Mouse (Mus musculus): ENCODE results near the gene Dock2. TPM values are rescaled to one million over a fixed set of nuclear protein-coding genes. Genes with fewer than 3 reads are reported as not detected.

Gene Dock2
- polyA plus RNA-seq, 1 experiment from 2014 or later = 0.68 TPM

DNA sequence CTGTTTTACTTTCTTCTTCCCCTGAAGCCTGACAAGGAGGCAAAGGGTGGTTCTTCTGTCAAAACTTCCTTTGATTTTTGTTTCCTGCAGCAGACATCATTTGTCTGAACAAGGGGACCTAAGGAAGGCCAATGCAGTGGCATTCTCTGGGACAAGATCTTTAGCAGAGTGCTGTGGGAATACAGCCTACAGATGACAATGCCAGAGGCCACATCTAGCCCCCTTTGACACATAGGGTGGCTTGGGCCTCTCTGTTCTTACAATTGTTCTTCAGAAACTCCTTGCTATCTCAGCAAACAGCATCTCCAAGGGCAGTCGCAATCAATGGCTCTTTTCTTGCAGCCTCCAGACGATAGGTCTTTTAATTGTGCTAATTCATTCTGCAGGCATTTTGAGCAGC, 493.0 kb downstream of the Dock2 start:
- Histone ChIP-seq H3K27me3 (replicated peaks) (peaks cover under 1% of the 10 kb centered on the region; the same call in 1 of the 2 replicates), H3K27ac (no peak overlapping the region; the same call in 1 of the 2 replicates), H3K9ac (no peak overlapping the region), H3K4me2 (no peak overlapping the region), H3K4me3 (no peak overlapping the region), H3K36me3 (replicated peaks) (no peaks in the 10 kb centered on the region), H3K4me1 (peaks cover 12% of the 10 kb centered on the region), H3K9me3 (no peaks in the 10 kb centered on the region)
- WGBS = 12% methylated on average over 2 of the region's 2 CpGs
- ATAC-seq (replicated peaks) = no peak

DNA sequence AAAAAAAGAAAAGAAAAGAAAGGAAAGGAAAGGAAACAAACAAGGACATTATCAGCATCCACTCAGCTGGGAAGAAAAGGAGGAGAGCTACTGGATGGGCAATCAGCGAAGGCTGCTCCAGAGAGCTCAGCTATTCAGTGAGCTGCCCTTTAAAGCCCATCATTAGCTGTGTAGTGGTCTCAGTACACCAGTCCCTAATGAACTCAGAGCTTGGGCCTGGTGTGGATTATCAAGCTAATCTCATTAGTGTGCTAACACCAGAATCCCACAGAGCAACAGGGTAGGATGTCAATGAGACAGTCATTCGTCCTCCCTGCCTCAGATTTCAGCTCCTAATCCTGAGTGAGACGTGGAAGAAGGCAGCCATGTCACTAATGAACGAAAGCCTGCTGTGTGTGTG, 493.4 kb downstream of the Dock2 start:
- no peak overlapping the region for H3K9ac ChIP-seq
- H3K4me1 ChIP-seq = peaks cover 12% of the 10 kb centered on the region
- H3K9me3 ChIP-seq = no peaks in the 10 kb centered on the region
- peak; percentile 65; the same call in 1 of the 2 replicates for ATAC-seq (replicated peaks)
- no peak overlapping the region; the same call in 1 of the 2 replicates for H3K27ac ChIP-seq
- H3K4me3 ChIP-seq = no peak overlapping the region
- H3K4me2 ChIP-seq = no peak overlapping the region
- WGBS = 12% methylated on average over 4 of the region's 4 CpGs
- H3K36me3 ChIP-seq (replicated peaks) = no peaks in the 10 kb centered on the region
- H3K27me3 ChIP-seq (replicated peaks) = peaks cover 3% of the 10 kb centered on the region; the same call in 1 of the 2 replicates

DNA sequence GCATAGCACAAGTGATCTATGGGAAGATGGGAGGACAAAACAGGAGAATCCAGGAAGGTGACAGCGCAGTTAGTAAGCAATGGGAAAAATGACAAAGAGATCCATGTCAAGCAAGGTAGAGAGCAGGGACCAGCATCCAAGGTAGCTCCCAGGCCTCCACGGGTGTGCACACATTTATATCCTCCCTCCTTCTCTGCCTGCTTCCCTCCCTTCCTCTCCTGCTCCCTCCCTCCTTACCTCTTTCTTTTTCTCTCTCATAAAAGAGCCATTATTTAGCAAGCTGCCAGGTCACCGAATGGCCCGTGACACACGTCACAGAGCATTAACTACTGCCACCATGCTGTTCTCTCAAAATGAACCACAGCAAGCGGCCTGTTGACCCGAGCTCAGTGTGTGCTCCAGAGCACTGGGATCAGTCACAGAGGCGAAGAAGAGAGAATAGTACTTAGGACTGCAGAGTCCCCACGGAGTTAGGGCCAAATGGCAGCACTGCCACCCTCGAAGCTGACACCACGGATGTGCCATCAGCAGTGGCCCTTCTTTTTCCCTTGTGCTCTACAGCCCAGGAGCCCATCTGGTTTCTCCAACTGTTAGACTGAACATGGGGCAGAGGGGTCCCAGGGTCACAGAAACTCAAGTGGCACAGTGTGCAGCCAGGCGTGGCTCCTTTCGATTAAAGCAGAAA, 499.4 kb downstream of the Dock2 start:
- no peaks in the 10 kb centered on the region for H3K9me3 ChIP-seq
- peaks cover 7% of the 10 kb centered on the region; the same call in 1 of the 2 replicates for H3K4me1 ChIP-seq
- H3K9ac ChIP-seq = no peak overlapping the region
- 22% methylated on average over 13 of the region's 13 CpGs for WGBS
- no peak overlapping the region for H3K4me2 ChIP-seq
- no peaks in the 10 kb centered on the region for H3K36me3 ChIP-seq (replicated peaks)
- no peak overlapping the region for H3K27ac ChIP-seq
- no peak overlapping the region for H3K4me3 ChIP-seq
- H3K27me3 ChIP-seq (replicated peaks) = peaks cover 3% of the 10 kb centered on the region; the same call in 1 of the 2 replicates
- ATAC-seq (replicated peaks) = no peak

DNA sequence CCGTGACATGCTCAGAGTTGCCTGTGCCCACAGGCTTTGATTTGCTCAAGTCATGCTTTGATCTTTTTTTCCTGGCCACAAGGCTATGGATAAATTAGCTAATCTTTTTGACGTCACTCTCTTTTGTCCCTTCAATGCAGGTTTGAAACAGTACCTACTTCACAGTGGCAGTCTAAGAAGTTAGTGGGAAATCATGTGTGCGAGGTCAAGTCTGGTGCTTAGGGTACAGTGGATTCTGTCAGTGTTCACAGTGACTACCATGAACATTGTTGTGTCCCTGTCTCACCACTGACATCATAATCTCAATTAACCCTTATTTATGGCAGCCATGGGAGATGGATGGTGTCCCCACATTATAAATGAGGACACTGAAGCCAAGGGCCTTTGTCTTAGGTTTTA, 506.6 kb downstream of the Dock2 start:
- Histone ChIP-seq H3K9me3 (no peaks in the 10 kb centered on the region), H3K27me3 (replicated peaks) (peaks cover 7% of the 10 kb centered on the region; the same call in 1 of the 2 replicates), H3K9ac (no peak overlapping the region), H3K4me1 (peaks cover 9% of the 10 kb centered on the region), H3K4me3 (no peak overlapping the region), H3K4me2 (peak overlapping the region; percentile 32), H3K36me3 (replicated peaks) (no peaks in the 10 kb centered on the region), H3K27ac (no peak overlapping the region)
- peak; percentile 28; the same call in 1 of the 2 replicates for ATAC-seq (replicated peaks)
- WGBS = 31% methylated on average over 3 of the region's 3 CpGs

DNA sequence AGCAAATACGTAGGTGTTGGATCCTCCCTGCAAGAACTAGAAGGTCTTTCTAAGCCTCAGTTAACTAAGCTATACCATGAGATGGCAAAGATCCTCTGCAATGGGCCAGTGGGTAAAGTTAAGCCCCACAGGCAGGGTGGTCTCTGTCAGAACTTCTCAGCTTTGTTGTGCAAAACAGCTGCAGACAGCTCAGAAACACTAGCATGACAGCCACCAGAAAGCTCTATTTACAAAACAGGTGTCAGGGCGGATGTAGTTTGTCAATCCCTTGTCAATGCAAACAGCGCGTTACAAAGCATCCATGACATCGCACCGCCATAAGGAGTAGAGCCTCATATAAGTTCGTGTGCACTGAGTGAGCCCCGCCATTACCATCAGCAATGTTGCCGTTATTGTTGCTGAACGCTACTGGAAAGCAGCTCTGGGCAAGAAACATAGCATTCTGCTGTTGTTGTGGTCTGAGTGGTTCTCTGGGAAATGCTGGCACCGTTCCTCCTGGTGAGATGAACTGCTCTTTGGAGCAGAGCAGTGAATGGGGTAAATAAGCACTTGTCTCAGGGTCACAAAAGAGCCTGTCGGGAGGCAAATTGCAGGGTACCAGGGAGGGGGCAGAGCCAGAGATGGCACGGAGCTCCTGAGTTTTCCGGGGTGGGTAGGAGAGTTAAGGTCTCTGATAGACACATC, 507.2 kb downstream of the Dock2 start:
- Histone ChIP-seq H3K4me3 (no peak overlapping the region), H3K9me3 (no peaks in the 10 kb centered on the region), H3K4me1 (peaks cover 12% of the 10 kb centered on the region), H3K27me3 (replicated peaks) (peaks cover 7% of the 10 kb centered on the region; the same call in 1 of the 2 replicates), H3K4me2 (peak overlapping the region; percentile 32), H3K27ac (no peak overlapping the region), H3K9ac (no peak overlapping the region), H3K36me3 (replicated peaks) (no peaks in the 10 kb centered on the region)
- 27% methylated on average over 14 of the region's 14 CpGs for WGBS
- peak; percentile 75 for ATAC-seq (replicated peaks)

DNA sequence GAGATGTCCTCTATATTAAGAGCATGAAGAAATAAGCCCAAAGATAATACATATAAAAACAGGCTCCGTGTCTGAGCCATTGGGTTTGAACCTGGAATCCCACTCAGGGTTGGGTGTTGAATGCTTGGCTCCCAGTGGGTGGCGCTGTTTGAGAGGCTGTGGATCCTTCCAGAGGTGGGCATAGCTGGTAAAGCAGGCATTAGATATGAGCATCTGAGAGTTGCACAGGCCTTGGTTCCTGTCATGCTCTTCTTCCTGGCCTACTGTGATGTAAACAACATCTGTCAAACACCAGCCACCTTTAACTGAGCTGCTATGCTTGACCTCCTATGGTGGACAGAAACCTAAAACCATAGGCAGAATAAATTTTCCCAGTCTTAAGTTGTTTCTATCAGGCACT, 507.8 kb downstream of the Dock2 start:
- 35% methylated on average over 2 of the region's 2 CpGs for WGBS
- H3K4me3 ChIP-seq = no peak overlapping the region
- peaks cover 15% of the 10 kb centered on the region for H3K4me1 ChIP-seq
- no peaks in the 10 kb centered on the region for H3K36me3 ChIP-seq (replicated peaks)
- H3K9ac ChIP-seq = no peak overlapping the region
- H3K4me2 ChIP-seq = no peak overlapping the region
- no peaks in the 10 kb centered on the region for H3K9me3 ChIP-seq
- peaks cover 7% of the 10 kb centered on the region; the same call in 1 of the 2 replicates for H3K27me3 ChIP-seq (replicated peaks)
- H3K27ac ChIP-seq = no peak overlapping the region
- ATAC-seq (replicated peaks) = no peak; the same call in 1 of the 2 replicates

DNA sequence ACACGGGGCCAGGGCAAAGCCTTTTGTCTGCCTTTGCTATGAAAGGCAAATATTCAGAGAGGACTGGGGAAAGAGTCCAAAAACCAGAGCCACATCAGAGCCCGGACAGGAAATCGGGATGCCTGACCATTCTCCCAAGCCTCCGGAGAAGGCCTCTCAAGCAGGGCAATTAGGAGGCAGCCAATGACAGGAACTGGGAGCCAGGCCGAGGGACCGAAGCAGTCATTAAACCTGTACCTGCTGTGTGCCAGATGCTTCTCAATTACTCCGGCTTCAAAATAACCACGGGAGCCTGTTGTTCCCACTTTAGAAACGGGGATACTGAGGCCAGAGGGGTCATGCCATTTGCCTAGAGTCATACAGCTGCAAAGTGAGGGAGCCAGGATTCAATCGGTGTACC, 511.7 kb downstream of the Dock2 start:
- Histone ChIP-seq H3K4me2 (no peak overlapping the region), H3K9me3 (no peaks in the 10 kb centered on the region), H3K27me3 (replicated peaks) (no peaks in the 10 kb centered on the region), H3K9ac (no peak overlapping the region), H3K4me1 (peaks cover 14% of the 10 kb centered on the region), H3K4me3 (no peak overlapping the region), H3K27ac (no peak overlapping the region), H3K36me3 (replicated peaks) (no peaks in the 10 kb centered on the region)
- ATAC-seq (replicated peaks) = no peak
- WGBS = 53% methylated on average over 10 of the region's 10 CpGs

DNA sequence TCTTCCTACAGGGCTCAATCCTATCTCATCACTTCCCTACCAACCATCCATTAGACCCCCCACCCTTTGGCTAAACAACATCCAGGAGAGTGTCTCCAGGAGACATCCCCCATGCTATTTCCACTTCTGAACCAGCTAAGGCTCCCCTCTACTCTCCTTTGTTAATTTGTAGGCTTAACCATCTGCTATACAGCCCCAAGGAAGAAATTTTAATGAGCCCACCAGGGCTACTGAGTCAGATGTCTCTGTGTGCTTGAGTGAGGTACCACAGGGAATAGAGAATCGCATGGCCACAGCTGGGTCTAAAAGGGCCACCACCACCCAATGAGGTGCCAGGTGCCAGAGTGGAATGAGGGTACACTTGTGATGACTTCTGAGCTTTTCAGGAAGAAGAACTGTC, 519.6 kb downstream of the Dock2 start:
- 40% methylated on average over 1 of the region's 1 CpGs for WGBS
- Histone ChIP-seq H3K36me3 (replicated peaks) (no peaks in the 10 kb centered on the region), H3K4me3 (no peak overlapping the region), H3K9me3 (no peaks in the 10 kb centered on the region), H3K27ac (no peak overlapping the region), H3K4me2 (no peak overlapping the region), H3K9ac (no peak overlapping the region), H3K4me1 (no peaks in the 10 kb centered on the region), H3K27me3 (replicated peaks) (no peaks in the 10 kb centered on the region)
- ATAC-seq (replicated peaks) = no peak

DNA sequence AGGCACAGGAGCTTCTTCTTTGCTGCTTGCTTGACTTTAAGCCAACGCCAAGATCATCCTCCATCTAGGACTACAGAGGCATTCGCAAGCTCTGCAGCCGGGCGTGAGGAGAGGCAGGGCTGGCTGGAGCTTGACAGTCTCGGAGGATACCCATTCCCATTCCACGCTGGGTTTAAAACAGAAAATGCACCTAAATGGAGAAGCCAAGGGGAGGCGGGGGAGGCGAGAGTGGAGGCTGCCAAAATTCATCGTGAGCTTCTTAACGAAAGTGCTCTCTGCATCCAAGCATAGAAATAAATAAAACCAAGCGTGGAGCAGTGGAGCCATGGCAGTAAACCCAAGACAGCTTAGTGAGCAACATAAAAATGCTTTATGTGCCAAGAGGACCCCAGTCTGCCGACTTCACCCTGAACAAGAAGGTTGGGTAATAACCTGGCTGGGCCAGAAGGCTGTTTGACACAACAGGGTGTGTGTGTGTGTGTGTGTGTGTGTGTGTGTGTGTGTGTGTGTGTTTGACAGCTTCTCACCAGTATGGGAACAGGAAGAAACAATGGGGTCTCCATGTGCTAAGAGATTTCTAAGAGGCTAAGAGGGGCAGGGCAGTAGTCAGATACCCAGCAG, 524.7 kb downstream of the Dock2 start:
- H3K4me3 ChIP-seq = no peak overlapping the region
- no peaks in the 10 kb centered on the region for H3K27me3 ChIP-seq (replicated peaks)
- H3K27ac ChIP-seq = no peak overlapping the region
- H3K36me3 ChIP-seq (replicated peaks) = no peaks in the 10 kb centered on the region
- no peak for ATAC-seq (replicated peaks)
- H3K4me2 ChIP-seq = no peak overlapping the region
- 86% methylated on average over 12 of the region's 12 CpGs for WGBS
- H3K4me1 ChIP-seq = no peaks in the 10 kb centered on the region
- H3K9me3 ChIP-seq = no peaks in the 10 kb centered on the region
- H3K9ac ChIP-seq = no peak overlapping the region

DNA sequence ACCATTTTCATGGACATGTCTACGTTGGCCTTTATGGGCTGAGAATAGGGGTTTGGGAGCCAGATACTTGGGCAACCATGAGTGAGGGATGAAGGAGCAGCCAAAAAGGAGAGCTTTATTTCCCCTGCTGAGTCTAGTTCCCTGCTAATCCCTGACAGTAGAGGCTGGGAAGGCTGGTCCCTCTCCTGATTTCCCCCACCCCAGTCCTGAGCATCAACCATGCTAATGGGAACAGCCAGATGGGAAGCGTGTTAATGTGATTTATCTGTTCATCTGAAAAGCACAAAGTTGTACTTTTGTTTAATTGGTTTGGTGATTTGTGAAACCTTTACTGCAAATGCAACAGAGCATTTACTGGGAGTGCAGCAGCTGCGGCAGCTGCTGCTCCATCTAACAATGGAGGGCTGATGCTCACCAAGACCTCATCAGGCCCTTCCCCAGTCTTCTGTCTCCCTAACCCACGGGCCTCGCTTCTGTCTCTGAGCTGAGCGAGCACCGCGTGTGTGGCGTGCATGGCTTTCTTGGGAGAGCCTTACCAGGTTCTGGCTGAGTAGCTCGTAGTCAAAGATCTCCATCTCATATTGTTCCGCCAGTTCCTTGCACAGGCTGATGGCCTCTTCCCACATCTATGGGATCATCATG, 526.0 kb downstream of the Dock2 start:
- H3K9ac ChIP-seq = no peak overlapping the region
- 59% methylated on average over 11 of the region's 11 CpGs for WGBS
- ATAC-seq (replicated peaks) = no peak

DNA sequence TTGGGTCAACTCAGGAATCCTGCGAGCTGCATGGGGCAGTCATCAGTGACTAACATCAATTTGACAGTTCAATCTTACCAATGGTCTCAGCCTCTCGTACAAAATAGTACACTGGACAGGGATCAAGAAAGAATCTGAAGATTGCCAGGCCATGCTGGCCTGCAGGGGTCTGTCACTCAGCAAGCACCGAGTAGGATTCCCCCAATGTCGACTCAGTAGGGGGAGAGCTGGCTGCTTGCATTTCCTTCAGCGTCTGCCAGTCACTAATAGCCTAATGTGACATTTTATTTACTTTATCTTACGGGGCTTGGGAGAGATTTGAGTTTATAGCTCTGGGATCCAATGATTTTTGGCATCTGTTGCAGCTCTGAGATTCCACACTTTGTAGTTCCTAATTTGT, 540.7 kb downstream of the Dock2 start:
- no peak for ATAC-seq (replicated peaks)
- no peak overlapping the region for H3K4me2 ChIP-seq
- H3K27me3 ChIP-seq (replicated peaks) = no peaks in the 10 kb centered on the region
- H3K27ac ChIP-seq = no peak overlapping the region
- H3K4me1 ChIP-seq = no peaks in the 10 kb centered on the region
- 60% methylated on average over 6 of the region's 6 CpGs for WGBS
- H3K9me3 ChIP-seq = no peaks in the 10 kb centered on the region
- no peak overlapping the region for H3K4me3 ChIP-seq
- H3K36me3 ChIP-seq (replicated peaks) = no peaks in the 10 kb centered on the region
- H3K9ac ChIP-seq = no peak overlapping the region

More for the DNA sequence above, 526.0 kb downstream of the Dock2 start:
- H3K9me3 ChIP-seq = no peaks in the 10 kb centered on the region
- no peak overlapping the region for H3K4me2 ChIP-seq
- no peaks in the 10 kb centered on the region for H3K36me3 ChIP-seq (replicated peaks)
- no peaks in the 10 kb centered on the region for H3K4me1 ChIP-seq
- H3K27ac ChIP-seq = no peak overlapping the region
- H3K4me3 ChIP-seq = no peak overlapping the region
- no peaks in the 10 kb centered on the region for H3K27me3 ChIP-seq (replicated peaks)

DNA sequence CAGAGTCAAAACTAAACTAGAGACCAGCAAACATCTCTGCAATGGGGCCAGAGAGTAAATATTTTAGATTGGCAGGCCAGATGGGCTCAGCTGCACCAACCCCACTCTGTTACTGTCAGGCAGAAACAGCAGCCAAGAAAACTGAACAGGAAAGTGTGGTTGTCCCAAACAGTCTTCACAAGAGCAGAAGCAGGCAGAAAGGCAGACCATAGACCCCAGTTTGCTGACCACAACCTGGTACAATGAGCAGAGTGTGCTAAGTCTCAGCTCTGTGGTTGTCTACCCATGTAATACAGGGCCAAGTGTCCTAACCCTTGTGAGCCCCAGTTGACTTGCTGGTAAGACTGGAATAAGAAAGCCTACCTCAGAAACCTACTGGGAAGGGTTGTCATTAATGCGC, 543.4 kb downstream of the Dock2 start:
- Histone ChIP-seq H3K4me3 (no peak overlapping the region), H3K4me2 (no peak overlapping the region), H3K9ac (no peak overlapping the region), H3K9me3 (no peaks in the 10 kb centered on the region), H3K27me3 (replicated peaks) (no peaks in the 10 kb centered on the region), H3K36me3 (replicated peaks) (no peaks in the 10 kb centered on the region), H3K27ac (no peak overlapping the region), H3K4me1 (no peaks in the 10 kb centered on the region)
- ATAC-seq (replicated peaks) = no peak
- WGBS = 91% methylated on average over 1 of the region's 1 CpGs

Measured in midbrain, embryonic 15.5 days (tissue).